Mouse (Mus musculus) forebrain, embryonic 14.5 days (tissue): ENCODE results near the gene Tm7sf2. TPM values are rescaled to one million over a fixed set of nuclear protein-coding genes. Genes with fewer than 3 reads are reported as not detected.

ENCODE experiments used
- ATAC-seq: fragments of 200-750 bp; cut with Nextera tagmentation; 2 replicates; pipeline ENCODE4 v1.8.0; 2017; ENCODE audit warnings: mild to moderate bottlenecking, moderate library complexity
- DNase-seq: peaks from one replicate; pipeline ENCODE4 v3.0.0-alpha.2; 2015; ENCODE audit warnings: low spot score
- H3K27ac ChIP-seq: fragments of 300-500 bp; sonication (generic); 2 replicates; pipeline ENCODE4 v1.5.1; 2014; ENCODE audit warnings: low read depth, mild to moderate bottlenecking, control low read depth, low read length, moderate library complexity
- H3K27me3 ChIP-seq: fragments of 300-500 bp; sonication (generic); replicated peaks from 2 replicates; pipeline ENCODE4 v1.6.1; 2014; ENCODE audit warnings: low read length, control low read depth, mixed read lengths; ENCODE audit not compliant: control insufficient read depth, insufficient read depth
- H3K36me3 ChIP-seq: fragments of 300-500 bp; sonication (generic); 2 replicates; pipeline ENCODE4 v1.6.1; 2014; ENCODE audit warnings: low read length, control low read depth; ENCODE audit not compliant: control insufficient read depth, insufficient read depth
- H3K4me1 ChIP-seq: fragments of 300-500 bp; sonication (generic); 2 replicates; pipeline ENCODE4 v1.6.1; 2014; ENCODE audit warnings: antibody characterized with exemption, low read length, control low read depth; ENCODE audit not compliant: control insufficient read depth, insufficient read depth
- H3K4me2 ChIP-seq: fragments of 300-500 bp; sonication (generic); 2 replicates; pipeline ENCODE4 v1.6.1; 2014; ENCODE audit warnings: mild to moderate bottlenecking, control low read depth, low read length
- H3K4me3 ChIP-seq: fragments of 300-500 bp; sonication (generic); 2 replicates; pipeline ENCODE4 v1.5.1; 2014; ENCODE audit warnings: low read depth, low read length, control low read depth
- H3K9ac ChIP-seq: fragments of 300-500 bp; sonication (generic); 2 replicates; pipeline ENCODE4 v1.6.1; 2014; ENCODE audit warnings: mild to moderate bottlenecking, low read length, control low read depth, moderate library complexity
- H3K9me3 ChIP-seq: fragments of 300-500 bp; sonication (generic); replicated peaks from 2 replicates; pipeline ENCODE4 v1.6.1; 2016; ENCODE audit warnings: low read length, control low read depth, mixed read lengths; ENCODE audit not compliant: control insufficient read depth
- WGBS: fragments of 180-500 bp; shearing (Covaris S2); extraction: QIAGEN DNeasy Blood & Tissue Kit; methylation state at CpG from one replicate; pipeline ENCODE4 v1.1.7; 2014; 5-methylcytosine and 5-hydroxymethylcytosine counted together
- polyA plus RNA-seq: library from polyadenylated mRNA; unstranded; fragments of >200 nt; fragmentation: Nextera tagmentation; extraction: Ambion mirVana; gene quantifications from 2 replicates; pipeline ENCODE4 v1.2.1, GENCODE M21; 2014

The Tm7sf2 gene
- polyA plus RNA-seq, 1 experiment from 2014 or later = 32.6 TPM

DNA sequence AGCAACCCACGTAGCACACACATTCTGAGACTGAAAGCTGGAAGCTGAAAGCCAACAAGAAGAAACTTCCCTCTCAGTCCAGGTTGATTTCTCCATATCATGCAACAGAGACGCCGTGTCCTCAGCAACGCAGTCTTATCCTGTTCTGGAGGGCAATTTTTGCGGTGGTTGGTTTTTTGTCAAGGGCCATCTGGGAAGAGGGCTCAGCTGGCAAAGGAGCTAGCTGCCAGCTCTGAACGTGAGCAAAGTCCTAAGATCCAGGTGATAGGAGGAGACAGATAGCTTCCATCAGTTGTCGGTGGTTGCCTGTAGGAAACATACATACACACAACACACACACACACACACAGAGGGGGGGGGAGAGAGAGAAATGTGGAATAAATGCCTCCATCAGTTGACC lies 29.8 kb downstream of the Tm7sf2 start:
- 81% methylated on average over 7 of the region's 7 CpGs for WGBS
- H3K4me2 ChIP-seq = no peak overlapping the region
- H3K4me3 ChIP-seq = no peak overlapping the region
- H3K9me3 ChIP-seq = no peaks in the 10 kb centered on the region
- no peaks in the 10 kb centered on the region for H3K4me1 ChIP-seq
- H3K27me3 ChIP-seq = no peaks in the 10 kb centered on the region
- no peak overlapping the region for H3K27ac ChIP-seq
- ATAC-seq (no peak), DNase-seq (no peak)
- H3K36me3 ChIP-seq = no peaks in the 10 kb centered on the region
- no peak overlapping the region for H3K9ac ChIP-seq

DNA sequence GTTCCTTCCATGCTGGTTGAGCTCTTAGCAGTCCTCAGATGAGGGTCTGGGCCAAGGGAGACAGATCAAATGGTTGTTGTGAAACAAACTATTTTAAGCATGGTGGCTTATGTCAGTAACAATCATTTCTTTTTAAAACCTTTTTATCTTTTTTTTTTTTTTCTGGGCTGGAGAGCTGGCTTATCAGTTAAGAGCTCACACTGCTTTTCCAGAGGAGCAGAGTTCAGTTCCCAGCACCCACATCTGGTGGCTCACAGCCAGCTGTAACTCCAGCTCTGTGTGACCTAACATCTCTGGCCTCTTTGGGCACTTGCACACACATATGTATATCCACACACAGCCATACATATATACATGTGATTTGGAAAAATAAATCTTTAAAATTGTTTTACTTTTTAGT lies 30.5 kb downstream of the Tm7sf2 start:
- H3K9ac ChIP-seq = no peak overlapping the region
- H3K4me1 ChIP-seq = no peaks in the 10 kb centered on the region
- H3K27me3 ChIP-seq = no peaks in the 10 kb centered on the region
- DNase-seq (no peak), ATAC-seq (no peak)
- H3K4me3 ChIP-seq = no peak overlapping the region
- no peaks in the 10 kb centered on the region for H3K9me3 ChIP-seq
- no peaks in the 10 kb centered on the region for H3K36me3 ChIP-seq
- no peak overlapping the region for H3K27ac ChIP-seq
- no peak overlapping the region for H3K4me2 ChIP-seq

DNA sequence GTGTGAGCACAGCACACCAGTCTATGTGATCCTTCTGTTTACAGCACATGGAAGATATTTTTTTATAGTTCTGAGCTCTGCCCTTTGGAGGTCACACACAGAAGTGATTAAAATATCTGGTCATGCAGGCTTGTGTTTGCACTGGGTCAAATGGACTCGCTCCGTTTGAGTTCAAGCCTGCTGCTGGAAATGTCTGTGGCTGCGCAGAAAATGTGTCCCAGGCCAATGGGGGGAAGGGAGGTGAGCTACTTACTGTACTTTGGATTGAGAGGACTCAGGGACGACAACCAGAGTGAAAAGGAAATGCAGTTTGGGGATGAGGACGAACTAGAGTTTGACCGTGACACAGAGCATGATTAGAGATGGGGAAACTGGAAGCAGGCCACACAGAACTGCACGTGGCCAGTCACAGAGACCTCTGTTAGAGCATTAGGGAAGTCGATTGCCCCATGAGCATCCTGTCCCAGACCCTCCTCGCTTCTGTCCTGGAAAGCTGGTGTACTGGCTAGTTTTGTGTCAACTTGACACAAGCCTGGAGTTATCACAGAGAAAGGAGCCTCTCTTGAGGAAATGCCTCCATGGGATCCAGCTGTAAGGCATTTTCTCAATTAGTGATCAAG lies 32.1 kb downstream of the Tm7sf2 start:
- H3K27me3 ChIP-seq = no peaks in the 10 kb centered on the region
- H3K4me3 ChIP-seq = no peak overlapping the region
- no peaks in the 10 kb centered on the region for H3K4me1 ChIP-seq
- no peak for ATAC-seq
- no peak overlapping the region for H3K27ac ChIP-seq
- no peaks in the 10 kb centered on the region for H3K36me3 ChIP-seq
- no peak overlapping the region for H3K9ac ChIP-seq
- WGBS = 81% methylated on average over 9 of the region's 9 CpGs
- no peak for DNase-seq
- no peaks in the 10 kb centered on the region for H3K9me3 ChIP-seq
- no peak overlapping the region for H3K4me2 ChIP-seq

DNA sequence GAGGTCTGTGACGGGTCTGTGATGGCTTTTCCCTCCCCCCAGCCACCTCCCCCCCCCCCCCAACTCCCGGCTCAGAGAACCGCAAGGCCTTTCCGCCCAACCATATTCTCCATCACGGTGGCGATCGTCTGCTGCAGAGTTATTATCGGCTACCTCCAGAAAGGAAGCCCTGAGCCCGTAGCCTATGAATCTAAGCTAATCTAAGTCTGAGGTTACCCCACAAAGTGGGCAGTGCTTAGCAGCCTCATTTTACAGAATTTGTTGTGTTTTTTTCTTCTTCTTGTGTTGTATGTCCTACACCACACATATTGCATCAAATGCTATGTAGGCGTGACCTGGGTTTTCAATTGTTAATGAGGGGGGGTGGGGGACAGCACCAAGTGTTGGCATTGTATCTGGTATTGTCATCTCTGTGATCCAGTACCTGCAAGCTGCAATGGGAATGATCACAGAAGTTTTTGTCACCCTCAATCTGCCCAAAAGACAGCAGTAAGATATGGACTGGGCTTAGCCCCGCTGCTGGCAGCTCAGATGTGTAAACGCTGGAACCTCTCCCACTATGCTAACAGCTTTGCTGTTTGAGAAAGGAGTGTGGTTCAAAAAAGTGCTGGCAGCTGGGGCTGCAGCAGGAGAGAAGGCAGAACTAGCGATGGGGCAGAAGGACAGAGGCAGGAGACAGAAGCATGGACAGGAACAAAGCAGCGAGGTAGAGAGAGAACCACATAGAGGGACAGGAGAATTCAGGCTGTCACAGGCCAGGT lies 37.5 kb downstream of the Tm7sf2 start:
- Histone ChIP-seq H3K4me3 (no peak overlapping the region), H3K36me3 (no peaks in the 10 kb centered on the region), H3K27me3 (no peaks in the 10 kb centered on the region), H3K9ac (no peak overlapping the region), H3K4me2 (no peak overlapping the region), H3K4me1 (no peaks in the 10 kb centered on the region), H3K9me3 (no peaks in the 10 kb centered on the region), H3K27ac (no peak overlapping the region)
- 74% methylated on average over 14 of the region's 14 CpGs for WGBS
- ATAC-seq = no peak
- DNase-seq = no peak

DNA sequence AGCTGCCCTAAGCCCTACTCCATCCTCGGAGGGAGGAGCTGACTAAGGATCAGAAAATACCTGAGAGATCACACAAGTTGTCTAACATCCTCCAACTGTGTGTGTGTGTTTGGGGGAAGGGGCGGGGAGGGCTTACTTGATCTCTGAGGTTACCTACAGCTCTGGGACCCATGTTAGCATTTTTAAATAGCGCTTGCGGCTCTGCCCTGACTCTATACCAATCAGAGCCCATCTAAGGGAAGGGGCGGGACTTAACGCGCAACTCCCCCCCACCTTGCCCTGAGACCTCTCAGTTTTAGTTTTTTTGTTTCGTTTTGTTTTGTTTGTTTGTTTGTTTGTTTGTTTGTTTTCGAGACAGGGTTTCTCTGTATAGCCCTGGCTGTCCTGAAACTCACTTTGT lies 38.7 kb downstream of the Tm7sf2 start:
- H3K36me3 ChIP-seq = no peaks in the 10 kb centered on the region
- H3K4me3 ChIP-seq = no peak overlapping the region
- no peak overlapping the region for H3K27ac ChIP-seq
- no peaks in the 10 kb centered on the region for H3K9me3 ChIP-seq
- DNase-seq (no peak), ATAC-seq (no peak)
- H3K4me2 ChIP-seq = no peak overlapping the region
- no peaks in the 10 kb centered on the region for H3K27me3 ChIP-seq
- H3K4me1 ChIP-seq = no peaks in the 10 kb centered on the region
- H3K9ac ChIP-seq = no peak overlapping the region
- WGBS = 80% methylated on average over 9 of the region's 9 CpGs

DNA sequence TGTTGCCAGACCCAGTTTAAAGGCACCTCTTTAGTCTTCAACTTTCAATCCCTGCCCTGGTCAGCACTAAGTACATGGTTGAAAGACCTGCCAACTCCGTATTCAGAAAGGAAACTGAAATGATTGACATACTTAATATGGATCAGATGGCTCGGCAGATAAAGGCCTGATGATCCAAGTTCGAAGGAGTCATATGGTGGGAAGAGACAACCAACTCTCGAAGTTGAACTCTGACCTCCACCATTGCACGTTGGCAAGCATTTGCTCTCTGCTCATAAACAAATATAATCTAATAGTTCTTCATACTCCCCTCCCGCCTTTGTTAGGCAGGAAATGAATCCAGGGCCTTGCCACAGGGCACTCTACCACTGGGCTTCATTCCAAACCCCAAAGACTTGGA lies 39.2 kb downstream of the Tm7sf2 start:
- no peaks in the 10 kb centered on the region for H3K9me3 ChIP-seq
- H3K27ac ChIP-seq = no peak overlapping the region
- H3K4me3 ChIP-seq = no peak overlapping the region
- H3K4me2 ChIP-seq = no peak overlapping the region
- no peaks in the 10 kb centered on the region for H3K4me1 ChIP-seq
- 91% methylated on average over 6 of the region's 6 CpGs for WGBS
- H3K9ac ChIP-seq = no peak overlapping the region
- ATAC-seq = no peak
- H3K36me3 ChIP-seq = no peaks in the 10 kb centered on the region
- H3K27me3 ChIP-seq = no peaks in the 10 kb centered on the region
- no peak for DNase-seq

DNA sequence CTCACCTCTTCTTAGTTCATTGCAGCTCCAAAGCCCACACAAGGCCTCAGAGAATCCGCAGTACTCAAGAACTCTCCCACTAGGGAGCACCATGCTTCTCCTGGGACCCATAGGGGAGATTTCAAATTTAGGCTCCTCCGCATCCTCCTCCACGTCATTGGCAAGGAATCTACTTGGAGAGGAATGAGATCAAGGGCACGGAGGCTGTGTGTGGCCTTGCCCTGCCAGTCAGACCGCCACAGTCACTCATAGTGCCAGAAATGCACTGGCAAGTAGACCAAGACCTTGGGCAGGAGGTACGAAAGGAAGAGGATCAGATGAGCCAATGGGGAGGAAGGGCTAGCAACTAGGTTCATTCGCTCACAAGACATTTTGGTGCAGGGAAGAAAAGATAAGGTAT lies 44.2 kb downstream of the Tm7sf2 start:
- Histone ChIP-seq H3K27me3 (no peaks in the 10 kb centered on the region), H3K27ac (no peak overlapping the region), H3K4me3 (no peak overlapping the region), H3K9me3 (no peaks in the 10 kb centered on the region), H3K9ac (no peak overlapping the region), H3K4me1 (no peaks in the 10 kb centered on the region), H3K4me2 (no peak overlapping the region), H3K36me3 (no peaks in the 10 kb centered on the region)
- no peak for DNase-seq
- ATAC-seq = no peak
- whole genome bisulfite sequencing = 86% methylated on average over 7 of the region's 7 CpGs

DNA sequence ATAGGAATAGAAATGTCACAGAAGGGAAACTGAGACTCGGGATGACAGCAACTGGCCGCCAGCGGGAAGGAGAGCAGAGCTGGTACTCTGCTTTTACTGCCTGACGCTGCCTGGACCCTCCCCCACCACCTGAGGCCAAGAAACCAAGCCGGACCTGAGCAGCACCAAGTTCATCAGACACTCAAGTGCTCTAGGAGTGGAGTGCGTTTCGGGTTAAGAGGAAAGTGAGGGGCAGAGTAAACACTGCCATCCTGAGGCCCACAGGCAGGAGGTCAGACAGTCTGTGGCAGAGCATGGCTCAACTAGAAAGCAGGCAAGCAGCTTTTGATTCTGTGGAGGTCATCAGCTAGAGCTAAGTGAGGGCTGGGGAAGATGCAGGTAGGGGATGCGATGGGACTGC lies 45.1 kb downstream of the Tm7sf2 start:
- Histone ChIP-seq H3K27me3 (no peaks in the 10 kb centered on the region), H3K36me3 (no peaks in the 10 kb centered on the region), H3K9ac (no peak overlapping the region), H3K9me3 (no peaks in the 10 kb centered on the region), H3K4me2 (no peak overlapping the region), H3K27ac (no peak overlapping the region), H3K4me1 (no peaks in the 10 kb centered on the region), H3K4me3 (no peak overlapping the region)
- DNase-seq = no peak
- ATAC-seq = no peak
- 65% methylated on average over 8 of the region's 8 CpGs for WGBS

DNA sequence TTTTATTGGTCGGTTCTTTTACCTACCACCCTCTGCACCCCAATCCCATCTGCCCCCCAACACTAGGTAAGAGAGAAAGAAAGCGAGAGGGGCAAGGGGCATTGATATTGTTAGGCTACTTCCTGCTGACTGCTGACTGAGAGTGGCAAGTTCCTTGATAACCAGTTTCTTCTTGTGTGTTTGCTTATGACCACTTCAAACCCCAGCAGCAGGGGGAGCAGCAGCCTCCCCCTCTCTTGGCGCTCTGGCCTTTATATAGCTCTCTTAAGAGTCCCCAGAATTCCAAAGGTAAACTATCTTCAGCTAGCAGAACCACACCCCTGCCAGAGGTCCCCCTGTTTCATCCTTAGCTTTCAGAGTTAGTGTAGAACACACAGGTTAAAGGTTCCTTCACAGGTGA lies 47.9 kb downstream of the Tm7sf2 start:
- 50% methylated on average over 3 of the region's 3 CpGs for WGBS
- H3K4me2 ChIP-seq = no peak overlapping the region
- no peak for ATAC-seq

More for the DNA sequence above, 47.9 kb downstream of the Tm7sf2 start:
- no peak overlapping the region for H3K27ac ChIP-seq
- no peaks in the 10 kb centered on the region; the same call in 1 of the 2 replicates for H3K4me1 ChIP-seq
- no peaks in the 10 kb centered on the region for H3K9me3 ChIP-seq
- H3K9ac ChIP-seq = no peak overlapping the region
- H3K36me3 ChIP-seq = no peaks in the 10 kb centered on the region
- no peak for DNase-seq
- peaks cover 12% of the 10 kb centered on the region for H3K27me3 ChIP-seq
- H3K4me3 ChIP-seq = no peak overlapping the region
